Mouse (Mus musculus) kidney, embryonic 14.5 days (tissue): ENCODE measurements around the gene Lrp1. TPM values are rescaled to one million over a fixed set of nuclear protein-coding genes. Genes with fewer than 3 reads are reported as not detected.

Source experiments
- ATAC-seq: fragments of 200-750 bp; cut with Nextera tagmentation; 2 replicates; pipeline ENCODE4 v1.8.0; 2017; ENCODE audit warnings: moderate number of reproducible peaks, mild to moderate bottlenecking, moderate TSS enrichment, moderate library complexity; ENCODE audit not compliant: low FRiP score, low TSS enrichment
- H3K27ac ChIP-seq: fragments of 300-500 bp; sonication (generic); 2 replicates; pipeline ENCODE4 v1.5.1; 2014; ENCODE audit warnings: low read depth, mild to moderate bottlenecking, low read length, moderate library complexity, mixed read lengths
- H3K27me3 ChIP-seq: fragments of 300-500 bp; sonication (generic); 2 replicates; pipeline ENCODE4 v1.6.1; 2014; ENCODE audit warnings: mild to moderate bottlenecking, low read length; ENCODE audit not compliant: control insufficient read depth, insufficient read depth
- H3K36me3 ChIP-seq: fragments of 300-500 bp; sonication (generic); 2 replicates; pipeline ENCODE4 v1.6.1; 2014; ENCODE audit warnings: low read length, mixed read lengths; ENCODE audit not compliant: control insufficient read depth, insufficient read depth
- H3K4me1 ChIP-seq: fragments of 300-500 bp; sonication (generic); 2 replicates; pipeline ENCODE4 v1.6.1; 2014; ENCODE audit warnings: low read length, mixed read lengths; ENCODE audit not compliant: control insufficient read depth, insufficient read depth
- H3K4me2 ChIP-seq: fragments of 300-500 bp; sonication (generic); replicated peaks from 2 replicates; pipeline ENCODE4 v1.6.1; 2014; ENCODE audit warnings: low read depth, mild to moderate bottlenecking, low read length
- H3K4me3 ChIP-seq: fragments of 300-500 bp; sonication (generic); 2 replicates; pipeline ENCODE4 v1.5.1; 2014; ENCODE audit warnings: mild to moderate bottlenecking, low read length
- H3K9ac ChIP-seq: fragments of 300-500 bp; sonication (generic); 2 replicates; pipeline ENCODE4 v1.6.1; 2014; ENCODE audit warnings: low read depth, mild to moderate bottlenecking, low read length, moderate library complexity
- H3K9me3 ChIP-seq: fragments of 300-500 bp; sonication (generic); 2 replicates; pipeline ENCODE4 v1.6.1; 2016; ENCODE audit warnings: low read length; ENCODE audit not compliant: control insufficient read depth
- WGBS: fragments of 180-500 bp; shearing (Covaris S2); extraction: QIAGEN DNeasy Blood & Tissue Kit; methylation state at CpG from one replicate; pipeline ENCODE4 v1.1.7; 2014; 5-methylcytosine and 5-hydroxymethylcytosine counted together
- polyA plus RNA-seq: library from polyadenylated mRNA; unstranded; fragments of >200 nt; fragmentation: Nextera tagmentation; extraction: Ambion mirVana; gene quantifications from 2 replicates; pipeline ENCODE4 v1.2.1, GENCODE M21; 2014

The Lrp1 gene
- polyA plus RNA-seq, 1 experiment from 2014 or later, result 54.9 TPM

- 94% methylated on average over 28 of the region's 28 CpGs for WGBS
- peaks cover 48% of the 10 kb centered on the region for H3K36me3 ChIP-seq
- ATAC-seq, result no peak
- H3K4me1 ChIP-seq, result peaks cover 16% of the 10 kb centered on the region; the same call in 1 of the 2 replicates
- H3K9ac ChIP-seq, result no peak overlapping the region
- no peak overlapping the region for H3K4me2 ChIP-seq
- H3K27ac ChIP-seq, result no peak overlapping the region
- no peaks in the 10 kb centered on the region for H3K9me3 ChIP-seq
- no peak overlapping the region for H3K4me3 ChIP-seq
- H3K27me3 ChIP-seq, result no peaks in the 10 kb centered on the region
Measured at GRCm38 (mm10) chr10:127566553-127567326, 54.2 kb downstream of the Lrp1 start.

GRCm38 (mm10) chr10:127564301-127564700 lies 56.6 kb downstream of the Lrp1 start:
- ATAC-seq, result peak; percentile 81
- Histone ChIP-seq H3K4me2 (no peak overlapping the region), H3K9ac (no peak overlapping the region), H3K4me3 (no peak overlapping the region), H3K4me1 (peaks cover 16% of the 10 kb centered on the region; the same call in 1 of the 2 replicates), H3K27me3 (no peaks in the 10 kb centered on the region), H3K27ac (peak overlapping the region; percentile 47; the same call in 1 of the 2 replicates), H3K9me3 (no peaks in the 10 kb centered on the region), H3K36me3 (peaks cover 58% of the 10 kb centered on the region)
- 44% methylated on average over 13 of the region's 13 CpGs for WGBS

- H3K27ac ChIP-seq, result 0 out of 2 replicates have a peak overlapping the region, but pooled peaks have one; percentile 37
- H3K36me3 ChIP-seq, result peaks cover 59% of the 10 kb centered on the region
- no peak overlapping the region; the same call in 1 of the 2 replicates for H3K9ac ChIP-seq
Measured at GRCm38 (mm10) chr10:127563840-127564239, 57.1 kb downstream of the Lrp1 start.

GRCm38 (mm10) chr10:127561145-127561544 lies 59.8 kb downstream of the Lrp1 start:
- no peak for ATAC-seq
- H3K4me3 ChIP-seq, result no peak overlapping the region
- H3K27me3 ChIP-seq, result no peaks in the 10 kb centered on the region
- H3K27ac ChIP-seq, result no peak overlapping the region
- H3K36me3 ChIP-seq, result peaks cover 67% of the 10 kb centered on the region
- H3K4me2 ChIP-seq, result no peak overlapping the region
- H3K9me3 ChIP-seq, result no peaks in the 10 kb centered on the region
- H3K9ac ChIP-seq, result no peak overlapping the region
- H3K4me1 ChIP-seq, result peaks cover 16% of the 10 kb centered on the region; the same call in 1 of the 2 replicates

More at GRCm38 (mm10) chr10:127563840-127564239, 57.1 kb downstream of the Lrp1 start:
- Histone ChIP-seq H3K4me3 (no peak overlapping the region), H3K4me1 (peaks cover 16% of the 10 kb centered on the region; the same call in 1 of the 2 replicates), H3K9me3 (no peaks in the 10 kb centered on the region), H3K4me2 (no peak overlapping the region), H3K27me3 (no peaks in the 10 kb centered on the region)
- 49% methylated on average over 8 of the region's 8 CpGs for WGBS
- peak; percentile 10; the same call in 1 of the 2 replicates for ATAC-seq

GRCm38 (mm10) chr10:127557397-127557796 lies 63.6 kb downstream of the Lrp1 start:
- Histone ChIP-seq H3K4me3 (no peak overlapping the region), H3K4me2 (no peak overlapping the region), H3K36me3 (peaks cover 84% of the 10 kb centered on the region), H3K9me3 (no peaks in the 10 kb centered on the region), H3K4me1 (no peaks in the 10 kb centered on the region), H3K27ac (no peak overlapping the region), H3K27me3 (no peaks in the 10 kb centered on the region), H3K9ac (no peak overlapping the region)
- no peak for ATAC-seq
- WGBS, result 92% methylated on average over 13 of the region's 13 CpGs

- Histone ChIP-seq H3K9me3 (no peaks in the 10 kb centered on the region), H3K36me3 (peaks cover 99% of the 10 kb centered on the region), H3K9ac (no peak overlapping the region), H3K4me3 (no peak overlapping the region), H3K4me2 (no peak overlapping the region), H3K27me3 (no peaks in the 10 kb centered on the region), H3K27ac (no peak overlapping the region), H3K4me1 (no peaks in the 10 kb centered on the region)
- no peak; the same call in 1 of the 2 replicates for ATAC-seq
- WGBS, result 70% methylated on average over 18 of the region's 18 CpGs
Measured at GRCm38 (mm10) chr10:127555703-127556102, 65.2 kb downstream of the Lrp1 start.

- H3K27ac ChIP-seq, result no peak overlapping the region
- no peak overlapping the region for H3K4me3 ChIP-seq
- H3K36me3 ChIP-seq, result peaks cover 92% of the 10 kb centered on the region
- no peak for ATAC-seq
- 86% methylated on average over 17 of the region's 17 CpGs for WGBS
- no peaks in the 10 kb centered on the region for H3K9me3 ChIP-seq
- no peak overlapping the region for H3K4me2 ChIP-seq
- H3K9ac ChIP-seq, result no peak overlapping the region
- H3K4me1 ChIP-seq, result no peaks in the 10 kb centered on the region
- H3K27me3 ChIP-seq, result no peaks in the 10 kb centered on the region
Measured at GRCm38 (mm10) chr10:127549892-127550291, 71.1 kb downstream of the Lrp1 start.

- WGBS, result 98% methylated on average over 15 of the region's 15 CpGs
- peaks cover 85% of the 10 kb centered on the region for H3K36me3 ChIP-seq
- no peak overlapping the region for H3K27ac ChIP-seq
- no peaks in the 10 kb centered on the region for H3K4me1 ChIP-seq
- no peaks in the 10 kb centered on the region for H3K9me3 ChIP-seq
- H3K9ac ChIP-seq, result no peak overlapping the region
- no peak overlapping the region for H3K4me3 ChIP-seq
- no peak overlapping the region for H3K4me2 ChIP-seq
- ATAC-seq, result no peak
- H3K27me3 ChIP-seq, result no peaks in the 10 kb centered on the region
Measured at GRCm38 (mm10) chr10:127548236-127548635, 72.7 kb downstream of the Lrp1 start.

GRCm38 (mm10) chr10:127546505-127546904 lies 74.4 kb downstream of the Lrp1 start:
- H3K4me1 ChIP-seq, result no peaks in the 10 kb centered on the region
- whole genome bisulfite sequencing, result 93% methylated on average over 7 of the region's 7 CpGs
- no peak overlapping the region for H3K9ac ChIP-seq
- H3K27ac ChIP-seq, result no peak overlapping the region
- H3K36me3 ChIP-seq, result peaks cover 79% of the 10 kb centered on the region
- no peak overlapping the region for H3K4me3 ChIP-seq
- no peaks in the 10 kb centered on the region for H3K27me3 ChIP-seq
- no peak overlapping the region for H3K4me2 ChIP-seq
- H3K9me3 ChIP-seq, result no peaks in the 10 kb centered on the region
- ATAC-seq, result no peak
